Mouse (Mus musculus) midbrain, embryonic 15.5 days (tissue): ENCODE results near the gene Stard13. TPM values are rescaled to one million over a fixed set of nuclear protein-coding genes. Genes with fewer than 3 reads are reported as not detected.
A peak's percentile ranks its signal among the peaks of the same experiment; 100 is the strongest.

Experiments used
- ATAC-seq: fragments of 200-750 bp; cut with Nextera tagmentation; replicated peaks from 2 replicates; pipeline ENCODE4 v1.8.0; 2017; ENCODE audit warnings: moderate TSS enrichment
- H3K27ac ChIP-seq: fragments of 300-500 bp; sonication (generic); 2 replicates; pipeline ENCODE4 v1.5.1; 2015; ENCODE audit warnings: mild to moderate bottlenecking, inconsistent platforms
- H3K27me3 ChIP-seq: fragments of 300-500 bp; sonication (generic); replicated peaks from 2 replicates; pipeline ENCODE4 v1.6.1; 2015; ENCODE audit warnings: inconsistent platforms
- H3K36me3 ChIP-seq: fragments of 300-500 bp; sonication (generic); replicated peaks from 2 replicates; pipeline ENCODE4 v1.6.1; 2015; ENCODE audit warnings: inconsistent platforms
- H3K4me1 ChIP-seq: fragments of 300-500 bp; sonication (generic); 2 replicates; pipeline ENCODE4 v1.6.1; 2015; ENCODE audit warnings: inconsistent platforms
- H3K4me2 ChIP-seq: fragments of 300-500 bp; sonication (generic); 2 replicates; pipeline ENCODE4 v1.6.1; 2015; ENCODE audit warnings: inconsistent platforms, mild to moderate bottlenecking, moderate library complexity
- H3K4me3 ChIP-seq: fragments of 300-500 bp; sonication (generic); 2 replicates; pipeline ENCODE4 v1.5.1; 2015; ENCODE audit warnings: mild to moderate bottlenecking, inconsistent platforms
- H3K9ac ChIP-seq: fragments of 300-500 bp; sonication (generic); 2 replicates; pipeline ENCODE4 v1.6.1; 2015; ENCODE audit warnings: mild to moderate bottlenecking, inconsistent platforms
- H3K9me3 ChIP-seq: fragments of 300-500 bp; sonication (generic); 2 replicates; pipeline ENCODE4 v1.6.1; 2016; ENCODE audit warnings: inconsistent platforms
- WGBS: fragments of 180-500 bp; shearing (Covaris S2); methylation state at CpG from one replicate; pipeline ENCODE4 v1.1.7; 2015; ENCODE audit warnings: mixed read lengths; 5-methylcytosine and 5-hydroxymethylcytosine counted together
- polyA plus RNA-seq: library from polyadenylated mRNA; unstranded; fragments of >200 nt; fragmentation: Nextera tagmentation; extraction: Ambion mirVana; gene quantifications from 2 replicates; pipeline ENCODE4 v1.2.1, GENCODE M21; 2015

Stard13 gene
- polyA plus RNA-seq, 1 experiment from 2014 or later: 4.0 TPM

DNA sequence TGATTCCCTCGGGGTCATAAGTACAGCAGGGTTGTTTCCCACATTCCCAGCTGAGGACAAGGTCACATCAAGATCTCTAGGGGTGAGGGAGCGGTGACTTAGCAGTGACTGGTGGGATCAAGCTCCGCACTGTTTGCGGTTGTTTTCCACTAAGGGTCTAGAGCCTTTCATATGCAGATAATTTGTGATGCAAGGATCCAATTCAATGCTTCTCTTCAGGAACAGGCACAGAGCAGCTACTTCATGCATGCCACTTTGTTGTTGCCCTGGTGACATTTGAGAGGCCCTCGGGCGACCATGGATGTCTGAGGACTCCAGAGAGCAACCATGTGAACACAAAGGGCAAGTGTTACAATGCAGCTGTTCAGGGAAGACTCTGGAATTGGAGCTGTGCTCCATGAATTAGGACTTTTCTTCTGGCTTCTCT is 14.9 kb downstream of the Stard13 start:
- ATAC-seq: 0 out of 2 replicates have a peak, but pooled peaks have one; percentile 50
- Histone ChIP-seq H3K9ac (no peak overlapping the region), H3K4me2 (no peak overlapping the region), H3K27ac (no peak overlapping the region), H3K27me3 (no peaks in the 10 kb centered on the region), H3K9me3 (no peaks in the 10 kb centered on the region), H3K36me3 (no peaks in the 10 kb centered on the region), H3K4me1 (0 out of 2 replicates have a peak, but pooled peaks cover 4% of the 10 kb centered on the region), H3K4me3 (no peak overlapping the region)
- WGBS: 21% methylated on average over 6 of the region's 6 CpGs

GRCm38 (mm10) chr5:151213097-151213496 is 20.5 kb downstream of the Stard13 start:
- H3K4me2 ChIP-seq: no peak overlapping the region
- 77% methylated on average over 3 of the region's 3 CpGs for whole genome bisulfite sequencing
- H3K9me3 ChIP-seq: no peaks in the 10 kb centered on the region
- no peak for ATAC-seq
- H3K4me3 ChIP-seq: no peak overlapping the region
- H3K27me3 ChIP-seq: no peaks in the 10 kb centered on the region
- H3K4me1 ChIP-seq: no peaks in the 10 kb centered on the region
- no peak overlapping the region for H3K27ac ChIP-seq
- no peak overlapping the region for H3K9ac ChIP-seq
- H3K36me3 ChIP-seq: no peaks in the 10 kb centered on the region

DNA sequence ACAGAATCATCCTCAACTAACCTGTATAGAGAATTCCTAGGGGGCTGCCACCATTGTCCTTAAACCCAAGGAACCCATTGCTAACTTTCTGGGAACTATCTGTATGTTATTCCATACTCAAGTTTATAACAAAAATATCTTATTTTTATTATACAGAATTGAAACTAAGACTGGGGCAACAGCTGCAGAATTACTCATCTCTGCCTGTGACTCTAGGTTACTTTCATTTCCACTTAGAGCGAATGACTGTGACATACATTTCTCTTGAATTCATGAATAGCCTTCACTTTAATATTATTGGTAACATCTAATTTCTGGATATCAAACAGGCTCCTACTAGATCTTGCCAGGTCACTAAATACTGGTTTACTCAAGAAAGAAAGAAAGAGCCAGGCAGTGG is 22.8 kb downstream of the Stard13 start:
- no peak for ATAC-seq
- Histone ChIP-seq H3K4me1 (no peaks in the 10 kb centered on the region), H3K4me2 (no peak overlapping the region), H3K27ac (no peak overlapping the region), H3K27me3 (no peaks in the 10 kb centered on the region), H3K9ac (no peak overlapping the region), H3K36me3 (no peaks in the 10 kb centered on the region), H3K9me3 (no peaks in the 10 kb centered on the region), H3K4me3 (no peak overlapping the region)
- WGBS: 92% methylated on average over 1 of the region's 1 CpGs

- no peak overlapping the region for H3K4me2 ChIP-seq
- no peaks in the 10 kb centered on the region for H3K27me3 ChIP-seq
- H3K27ac ChIP-seq: no peak overlapping the region
- no peaks in the 10 kb centered on the region; the same call in 1 of the 2 replicates for H3K9me3 ChIP-seq
- no peak for ATAC-seq
- H3K4me3 ChIP-seq: no peak overlapping the region
- WGBS: 89% methylated on average over 2 of the region's 2 CpGs
- no peak overlapping the region for H3K9ac ChIP-seq
- no peaks in the 10 kb centered on the region for H3K4me1 ChIP-seq
- H3K36me3 ChIP-seq: no peaks in the 10 kb centered on the region
These were observed 23.6 kb downstream of the Stard13 start for GRCm38 (mm10) chr5:151210060-151210459.

DNA sequence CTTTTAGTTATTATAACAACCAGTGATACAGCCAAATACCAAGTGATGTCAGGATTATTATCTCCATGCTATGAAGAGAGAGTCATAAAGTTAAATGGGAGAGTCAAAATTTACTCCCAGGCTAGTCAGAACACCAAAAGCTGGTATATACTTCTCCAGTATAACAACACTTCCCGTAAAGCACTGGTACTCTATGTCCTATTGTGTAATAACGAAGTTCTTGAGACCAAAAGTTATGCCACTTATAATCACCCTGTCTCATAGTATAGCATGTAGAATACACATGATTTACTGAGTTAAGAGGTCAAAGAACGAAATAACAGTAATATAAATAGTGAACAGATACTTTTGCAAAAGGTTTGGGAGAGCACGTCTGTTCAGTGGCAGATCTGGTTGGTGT is 28.6 kb downstream of the Stard13 start:
- Histone ChIP-seq H3K27ac (no peak overlapping the region), H3K27me3 (no peaks in the 10 kb centered on the region), H3K9me3 (no peaks in the 10 kb centered on the region; the same call in 1 of the 2 replicates), H3K36me3 (no peaks in the 10 kb centered on the region), H3K9ac (no peak overlapping the region), H3K4me1 (no peaks in the 10 kb centered on the region), H3K4me3 (no peak overlapping the region), H3K4me2 (no peak overlapping the region)
- 91% methylated on average over 4 of the region's 4 CpGs for WGBS
- no peak for ATAC-seq

DNA sequence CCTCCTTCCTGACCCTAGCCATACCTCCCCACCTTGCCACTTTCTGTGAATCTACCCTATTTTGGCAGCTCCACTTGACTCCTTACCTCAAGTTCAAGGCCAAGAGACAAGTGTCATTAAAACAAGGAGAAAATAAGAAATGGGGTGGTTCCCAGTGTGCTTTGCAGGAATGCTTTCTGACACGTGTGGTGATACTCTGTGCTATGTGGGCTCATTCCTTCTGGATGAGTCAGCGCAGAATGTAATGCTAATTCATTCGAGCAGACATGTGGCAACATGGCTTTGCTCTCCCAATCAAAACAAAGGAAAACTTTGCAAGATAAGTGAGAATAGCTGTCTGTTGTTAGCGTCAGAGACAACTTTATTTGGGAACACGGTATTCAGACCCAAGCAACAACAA is 30.7 kb downstream of the Stard13 start:
- Histone ChIP-seq H3K27ac (no peak overlapping the region), H3K4me3 (no peak overlapping the region), H3K36me3 (no peaks in the 10 kb centered on the region), H3K9ac (no peak overlapping the region), H3K9me3 (no peaks in the 10 kb centered on the region; the same call in 1 of the 2 replicates), H3K4me1 (no peaks in the 10 kb centered on the region), H3K27me3 (no peaks in the 10 kb centered on the region), H3K4me2 (no peak overlapping the region)
- WGBS: 70% methylated on average over 5 of the region's 5 CpGs
- ATAC-seq: no peak

DNA sequence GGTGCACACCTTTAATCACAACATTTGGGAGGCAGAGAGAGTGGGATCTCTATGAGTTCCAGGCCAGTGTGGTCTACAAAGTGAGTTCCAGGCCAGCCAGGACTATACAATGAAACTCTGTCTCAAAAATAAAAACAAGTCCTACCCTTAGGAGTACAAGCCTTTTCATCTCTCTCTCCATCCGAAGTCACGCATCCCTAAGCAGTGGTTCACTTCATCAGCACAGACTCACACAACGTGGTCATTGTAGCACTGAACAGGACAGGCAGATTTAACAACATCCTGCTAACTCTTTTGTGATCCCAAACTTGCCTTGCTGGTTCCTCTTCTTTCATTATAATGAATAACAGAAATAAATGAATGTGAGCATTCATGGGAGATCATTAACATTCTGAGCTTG is 32.4 kb downstream of the Stard13 start:
- H3K4me2 ChIP-seq: no peak overlapping the region
- no peak for ATAC-seq
- 60% methylated on average over 3 of the region's 3 CpGs for WGBS

DNA sequence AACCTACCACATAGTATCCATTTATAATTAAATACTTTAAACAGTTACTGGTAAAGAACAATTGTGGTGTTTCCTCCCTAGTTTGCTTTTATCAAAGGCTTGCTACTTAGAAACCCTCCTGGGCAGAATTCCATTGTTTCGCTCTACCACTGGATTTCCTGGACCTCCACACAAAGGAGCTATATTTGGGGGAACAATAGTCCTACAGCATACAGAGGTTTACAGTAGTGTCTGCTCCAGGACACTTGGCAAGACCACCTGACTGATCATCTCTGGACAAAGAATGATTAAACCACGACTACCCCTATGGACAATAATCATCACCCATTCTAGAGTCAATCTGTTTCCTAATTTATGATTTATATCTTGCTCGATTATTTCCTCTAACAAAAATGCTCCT is 34.4 kb downstream of the Stard13 start:
- 88% methylated on average over 3 of the region's 3 CpGs for WGBS
- no peak overlapping the region for H3K4me2 ChIP-seq
- H3K27me3 ChIP-seq: no peaks in the 10 kb centered on the region
- no peak for ATAC-seq
- H3K36me3 ChIP-seq: no peaks in the 10 kb centered on the region
- H3K27ac ChIP-seq: no peak overlapping the region
- H3K4me1 ChIP-seq: no peaks in the 10 kb centered on the region
- no peak overlapping the region for H3K9ac ChIP-seq
- H3K9me3 ChIP-seq: no peaks in the 10 kb centered on the region
- H3K4me3 ChIP-seq: no peak overlapping the region

More for the DNA sequence above, 32.4 kb downstream of the Stard13 start:
- Histone ChIP-seq H3K27me3 (no peaks in the 10 kb centered on the region), H3K9ac (no peak overlapping the region), H3K36me3 (no peaks in the 10 kb centered on the region), H3K9me3 (no peaks in the 10 kb centered on the region; the same call in 1 of the 2 replicates), H3K27ac (no peak overlapping the region), H3K4me1 (no peaks in the 10 kb centered on the region), H3K4me3 (no peak overlapping the region)

GRCm38 (mm10) chr5:151196603-151197272 is 36.9 kb downstream of the Stard13 start:
- no peak overlapping the region for H3K4me2 ChIP-seq
- ATAC-seq: no peak
- WGBS: 60% methylated on average over 13 of the region's 13 CpGs
- no peaks in the 10 kb centered on the region for H3K36me3 ChIP-seq
- no peaks in the 10 kb centered on the region for H3K9me3 ChIP-seq
- H3K27me3 ChIP-seq: no peaks in the 10 kb centered on the region
- H3K9ac ChIP-seq: no peak overlapping the region
- no peak overlapping the region for H3K27ac ChIP-seq
- no peaks in the 10 kb centered on the region for H3K4me1 ChIP-seq
- no peak overlapping the region for H3K4me3 ChIP-seq

DNA sequence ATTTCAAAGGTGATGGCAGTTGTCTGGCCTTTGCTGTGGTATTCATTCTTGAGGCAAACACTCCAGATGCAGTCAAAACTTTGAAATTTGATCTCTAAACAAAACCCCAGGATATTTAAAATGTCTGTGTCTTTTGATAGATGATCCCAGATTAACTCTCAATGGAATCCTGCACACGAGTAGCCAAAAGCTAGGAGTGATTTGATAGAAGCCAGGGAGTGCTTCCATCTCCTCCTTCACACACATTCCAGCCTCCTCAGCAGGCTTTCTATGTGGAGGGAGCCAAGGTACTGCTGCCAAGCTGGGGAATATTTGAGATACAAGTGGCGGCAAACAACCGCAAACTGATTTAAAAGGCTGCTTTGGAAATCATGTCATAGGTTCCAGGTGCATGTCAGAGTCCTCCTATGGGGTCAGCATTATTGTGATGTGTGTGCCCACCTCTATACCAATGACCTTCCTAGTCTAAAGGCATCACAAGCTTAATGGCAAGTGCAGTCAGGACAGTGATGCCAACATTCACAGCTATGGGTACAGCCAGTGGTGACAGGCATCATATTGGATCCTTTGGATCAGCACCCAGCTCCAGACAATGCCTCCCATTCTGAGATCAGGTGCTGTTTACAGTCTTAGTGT is 39.6 kb downstream of the Stard13 start:
- no peak overlapping the region for H3K9ac ChIP-seq
- peaks cover 9% of the 10 kb centered on the region; the same call in 1 of the 2 replicates for H3K4me1 ChIP-seq
- 67% methylated on average over 3 of the region's 3 CpGs for WGBS
- H3K4me3 ChIP-seq: no peak overlapping the region
- no peaks in the 10 kb centered on the region for H3K27me3 ChIP-seq
- H3K27ac ChIP-seq: no peak overlapping the region
- H3K36me3 ChIP-seq: no peaks in the 10 kb centered on the region
- ATAC-seq: no peak
- H3K9me3 ChIP-seq: no peaks in the 10 kb centered on the region
- H3K4me2 ChIP-seq: no peak overlapping the region

DNA sequence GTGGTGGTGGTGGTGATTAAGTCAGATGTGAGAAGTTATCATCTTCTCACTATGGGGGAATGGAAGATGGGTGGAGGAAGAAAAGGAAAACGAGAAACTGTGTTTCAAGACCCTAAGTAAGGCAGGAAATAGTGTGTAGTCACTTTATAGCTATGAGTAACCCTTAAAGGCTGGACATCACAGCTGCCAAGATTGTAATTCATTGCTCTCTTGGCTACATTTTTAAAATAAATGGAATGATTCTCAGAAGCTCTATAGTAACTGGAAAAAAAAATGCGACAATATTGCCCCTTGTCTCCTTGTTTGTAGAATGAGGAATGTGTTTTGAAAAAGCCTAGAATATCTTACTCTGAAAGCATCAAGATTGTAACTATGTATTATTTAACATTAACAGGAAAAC is 41.4 kb downstream of the Stard13 start:
- Histone ChIP-seq H3K4me3 (no peak overlapping the region), H3K4me1 (peaks cover 9% of the 10 kb centered on the region; the same call in 1 of the 2 replicates), H3K4me2 (no peak overlapping the region), H3K9me3 (no peaks in the 10 kb centered on the region), H3K27ac (no peak overlapping the region), H3K36me3 (no peaks in the 10 kb centered on the region), H3K9ac (no peak overlapping the region), H3K27me3 (no peaks in the 10 kb centered on the region)
- no peak for ATAC-seq
- WGBS: 79% methylated on average over 2 of the region's 2 CpGs

DNA sequence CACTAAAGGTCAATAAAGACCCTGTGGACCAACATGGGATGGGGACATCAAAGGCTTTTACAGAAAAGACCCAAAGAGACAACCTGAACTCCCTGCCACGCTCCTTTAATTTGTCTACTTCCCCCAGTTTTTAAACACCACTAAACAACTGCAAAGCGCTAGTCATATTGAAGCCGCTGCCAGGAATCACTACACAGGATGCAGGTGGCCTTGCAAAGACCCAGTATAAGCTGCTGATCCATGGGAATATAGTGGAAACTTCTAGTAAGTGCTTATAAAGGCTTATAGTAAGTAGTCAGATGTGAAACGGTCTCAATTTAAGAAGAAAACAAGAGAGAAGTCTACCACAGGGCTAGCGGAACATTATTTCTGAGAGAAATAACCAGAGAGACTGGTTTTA is 42.9 kb downstream of the Stard13 start:
- Histone ChIP-seq H3K9me3 (no peaks in the 10 kb centered on the region), H3K4me2 (no peak overlapping the region; the same call in 1 of the 2 replicates), H3K36me3 (no peaks in the 10 kb centered on the region), H3K4me3 (no peak overlapping the region), H3K27ac (no peak overlapping the region), H3K27me3 (no peaks in the 10 kb centered on the region), H3K4me1 (peaks cover 9% of the 10 kb centered on the region; the same call in 1 of the 2 replicates), H3K9ac (no peak overlapping the region)
- 80% methylated on average over 5 of the region's 5 CpGs for WGBS
- no peak for ATAC-seq
